Mouse (Mus musculus) heart, postnatal 10 days (tissue): ENCODE data around the gene Faf1. TPM values are rescaled to one million over a fixed set of nuclear protein-coding genes. Genes with fewer than 3 reads are reported as not detected.

Source experiments
- DNase-seq, 2 experiments: peaks; one replicate each; pipeline ENCODE4 v3.0.0; 2021
- intact Hi-C: fragments of 180-260 bp; cut with DNase I; formaldehyde crosslinking; loops from one replicate; pipeline ENCODE4 v1.15.1; 2025
- total RNA-seq, 2 experiments: library from RNA; stranded (reverse); gene quantifications; 2 replicates each; pipeline ENCODE4 v1.2.3; 2021

The Faf1 gene
- total RNA-seq, 2 experiments from 2014 or later = 31.4 to 33.2 TPM

- no peak for DNase-seq
- intact Hi-C loops = no loop called here
These were observed 211.5 kb downstream of the Faf1 start for GRCm38 (mm10) chr4:109887856-109888357.

- intact Hi-C loops = no loop called here
These were observed 221.6 kb downstream of the Faf1 start for GRCm38 (mm10) chr4:109897810-109898566.

GRCm38 (mm10) chr4:109901076-109901475 is 224.7 kb downstream of the Faf1 start:
- no peak for DNase-seq
- intact Hi-C loops = no loop called here

More at GRCm38 (mm10) chr4:109897810-109898566, 221.6 kb downstream of the Faf1 start:
- DNase-seq = no peak

- intact Hi-C loops = no loop called here
- DNase-seq = no peak
These were observed 228.1 kb downstream of the Faf1 start for GRCm38 (mm10) chr4:109904487-109904886.

GRCm38 (mm10) chr4:109929058-109929457 is 252.7 kb downstream of the Faf1 start:
- intact Hi-C loops = no loop called here
- no peak for DNase-seq

GRCm38 (mm10) chr4:109930445-109930844 is 254.1 kb downstream of the Faf1 start:
- intact Hi-C loops = no loop called here
- no peak for DNase-seq

GRCm38 (mm10) chr4:109930935-109931334 is 254.5 kb downstream of the Faf1 start:
- no peak for DNase-seq
- intact Hi-C loops = no loop called here

GRCm38 (mm10) chr4:109936557-109936956 is 260.2 kb downstream of the Faf1 start:
- no peak for DNase-seq
- intact Hi-C loops = no loop called here

- intact Hi-C loops = no loop called here
- no peak for DNase-seq
These were observed 262.9 kb downstream of the Faf1 start for GRCm38 (mm10) chr4:109939291-109939690.

- DNase-seq = no peak
- intact Hi-C loops = no loop called here
These were observed 269.2 kb downstream of the Faf1 start for GRCm38 (mm10) chr4:109945554-109945953.

- no peak for DNase-seq
- intact Hi-C loops = no loop called here
These were observed 272.9 kb downstream of the Faf1 start for GRCm38 (mm10) chr4:109949307-109949706.

GRCm38 (mm10) chr4:109953509-109953908 is 277.1 kb downstream of the Faf1 start:
- intact Hi-C loops = no loop called here
- DNase-seq = no peak

- DNase-seq = no peak
- intact Hi-C loops = no loop called here
These were observed 284.0 kb downstream of the Faf1 start for GRCm38 (mm10) chr4:109960201-109960935.

GRCm38 (mm10) chr4:109963570-109964279 is 287.3 kb downstream of the Faf1 start:
- DNase-seq = no peak
- intact Hi-C loops = no loop called here

- intact Hi-C loops = no loop called here
- DNase-seq = no peak
These were observed 293.2 kb downstream of the Faf1 start for GRCm38 (mm10) chr4:109969561-109969960.

- no peak for DNase-seq
- intact Hi-C loops = no loop called here
These were observed 297.7 kb downstream of the Faf1 start for GRCm38 (mm10) chr4:109973991-109974654.

- no peak for DNase-seq
- intact Hi-C loops = no loop called here
These were observed 298.4 kb downstream of the Faf1 start for GRCm38 (mm10) chr4:109974655-109975380.

GRCm38 (mm10) chr4:109975381-109976240 is 299.2 kb downstream of the Faf1 start:
- DNase-seq = peak in 1 of 2 experiments; percentile 9
- intact Hi-C loops = no loop called here
